Mouse (Mus musculus) layer of hippocampus, adult 9-10 months (tissue): ENCODE results near the gene Slc10a7.

Experiments
- DNase-seq: peaks from one replicate; pipeline ENCODE4 v3.0.0; 2022; ENCODE audit warnings: low spot score

The Slc10a7 gene

GRCm38 (mm10) chr8:78549971-78550751, 41.0 kb downstream of the Slc10a7 start:
- DNase-seq = no peak

- no peak for DNase-seq
Observed at GRCm38 (mm10) chr8:78550752-78551134, 41.6 kb downstream of the Slc10a7 start.

- DNase-seq = no peak
Observed at GRCm38 (mm10) chr8:78555817-78556216, 46.7 kb downstream of the Slc10a7 start.

GRCm38 (mm10) chr8:78556773-78557434, 47.8 kb downstream of the Slc10a7 start:
- no peak for DNase-seq

GRCm38 (mm10) chr8:78561620-78562019, 52.5 kb downstream of the Slc10a7 start:
- DNase-seq = no peak

GRCm38 (mm10) chr8:78563466-78564058, 54.4 kb downstream of the Slc10a7 start:
- no peak for DNase-seq

- no peak for DNase-seq
Observed at GRCm38 (mm10) chr8:78564200-78564599, 55.1 kb downstream of the Slc10a7 start.

- DNase-seq = no peak
Observed at GRCm38 (mm10) chr8:78568196-78568595, 59.0 kb downstream of the Slc10a7 start.

- no peak for DNase-seq
Observed at GRCm38 (mm10) chr8:78571528-78571927, 62.4 kb downstream of the Slc10a7 start.

- DNase-seq = no peak
Observed at GRCm38 (mm10) chr8:78574207-78574606, 65.1 kb downstream of the Slc10a7 start.

GRCm38 (mm10) chr8:78577569-78577968, 68.4 kb downstream of the Slc10a7 start:
- DNase-seq = no peak

- DNase-seq = no peak
Observed at GRCm38 (mm10) chr8:78578036-78578435, 68.9 kb downstream of the Slc10a7 start.

- no peak for DNase-seq
Observed at GRCm38 (mm10) chr8:78584011-78584776, 75.0 kb downstream of the Slc10a7 start.

- no peak for DNase-seq
Observed at GRCm38 (mm10) chr8:78584863-78585262, 75.7 kb downstream of the Slc10a7 start.

- DNase-seq = no peak
Observed at GRCm38 (mm10) chr8:78595481-78595908, 86.3 kb downstream of the Slc10a7 start.

- DNase-seq = no peak
Observed at GRCm38 (mm10) chr8:78598237-78598636, 89.1 kb downstream of the Slc10a7 start.

- DNase-seq = no peak
Observed at GRCm38 (mm10) chr8:78603084-78603483, 93.9 kb downstream of the Slc10a7 start.

- no peak for DNase-seq
Observed at GRCm38 (mm10) chr8:78604426-78604825, 95.3 kb downstream of the Slc10a7 start.

- DNase-seq = no peak
Observed at GRCm38 (mm10) chr8:78609301-78609700, 100.2 kb downstream of the Slc10a7 start.

- no peak for DNase-seq
Observed at GRCm38 (mm10) chr8:78611019-78611418, 101.9 kb downstream of the Slc10a7 start.

- no peak for DNase-seq
Observed at GRCm38 (mm10) chr8:78622362-78622761, 113.2 kb downstream of the Slc10a7 start.

GRCm38 (mm10) chr8:78623972-78624371, 114.8 kb downstream of the Slc10a7 start:
- no peak for DNase-seq
